Mouse (Mus musculus): ENCODE measurements around the gene Dvl2. TPM values are rescaled to one million over a fixed set of nuclear protein-coding genes. Genes with fewer than 3 reads are reported as not detected.

Gene Dvl2
- polyA plus RNA-seq, 1 experiment from 2014 or later: 54.1 TPM

GRCm38 (mm10) chr11:69966860-69967517 lies 33.4 kb upstream of the Dvl2 start:
- Histone ChIP-seq H3K4me1 (peaks cover 19% of the 10 kb centered on the region), H3K27me3 (ENCODE audit: low read depth, poor library complexity, severe bottlenecking) (peaks cover 68% of the 10 kb centered on the region), H3K36me3 (peaks cover 43% of the 10 kb centered on the region), H3K4me3 (peak overlapping the region; percentile 40), H3K9me3 (replicated peaks) (no peaks in the 10 kb centered on the region), H3K27ac (replicated peaks) (peak overlapping the region; percentile 55; the same call in 1 of the 2 replicates)
- WGBS: 39% methylated on average over 17 of the region's 17 CpGs
- DNase-seq (ENCODE audit: low spot score): no peak

- Histone ChIP-seq H3K27ac (replicated peaks) (no peak overlapping the region), H3K9me3 (replicated peaks) (no peaks in the 10 kb centered on the region), H3K27me3 (ENCODE audit: low read depth, poor library complexity, severe bottlenecking) (peaks cover 50% of the 10 kb centered on the region), H3K36me3 (peaks cover 61% of the 10 kb centered on the region), H3K4me3 (no peak overlapping the region), H3K4me1 (peaks cover 19% of the 10 kb centered on the region)
- no peak for DNase-seq (ENCODE audit: low spot score)
- 89% methylated on average over 4 of the region's 4 CpGs for WGBS
Observed at GRCm38 (mm10) chr11:69968793-69969192, 31.6 kb upstream of the Dvl2 start.

GRCm38 (mm10) chr11:69970222-69970621 lies 30.2 kb upstream of the Dvl2 start:
- Histone ChIP-seq H3K4me1 (peaks cover 16% of the 10 kb centered on the region), H3K27ac (replicated peaks) (no peak overlapping the region), H3K36me3 (peaks cover 76% of the 10 kb centered on the region), H3K27me3 (ENCODE audit: low read depth, poor library complexity, severe bottlenecking) (peaks cover 36% of the 10 kb centered on the region), H3K4me3 (no peak overlapping the region), H3K9me3 (replicated peaks) (no peaks in the 10 kb centered on the region)
- no peak for DNase-seq (ENCODE audit: low spot score)
- 94% methylated on average over 6 of the region's 6 CpGs for WGBS

DNA sequence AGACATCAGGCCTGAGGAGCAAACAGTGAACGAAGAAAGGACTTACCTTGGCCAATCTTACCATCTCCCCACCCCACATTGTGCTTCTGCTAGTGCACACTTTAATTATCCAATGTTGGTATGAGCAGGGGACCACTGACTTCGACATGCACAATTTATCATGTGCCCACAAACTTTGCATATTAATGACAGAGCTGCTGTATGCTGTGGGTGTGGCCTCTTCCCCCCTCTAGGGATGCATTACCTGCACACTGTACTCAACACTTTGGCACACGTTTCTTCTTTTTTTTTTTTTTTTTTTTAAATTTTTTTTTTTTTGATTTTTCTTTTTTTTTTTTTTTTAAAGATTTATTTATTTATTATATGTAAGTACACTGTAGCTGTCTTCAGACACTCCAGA lies 29.6 kb upstream of the Dvl2 start:
- Histone ChIP-seq H3K27me3 (ENCODE audit: low read depth, poor library complexity, severe bottlenecking) (peaks cover 30% of the 10 kb centered on the region), H3K4me3 (no peak overlapping the region), H3K36me3 (peaks cover 81% of the 10 kb centered on the region), H3K4me1 (peaks cover 12% of the 10 kb centered on the region), H3K27ac (replicated peaks) (no peak overlapping the region), H3K9me3 (replicated peaks) (no peaks in the 10 kb centered on the region)
- WGBS: 84% methylated on average over 3 of the region's 3 CpGs
- DNase-seq (ENCODE audit: low spot score): no peak

DNA sequence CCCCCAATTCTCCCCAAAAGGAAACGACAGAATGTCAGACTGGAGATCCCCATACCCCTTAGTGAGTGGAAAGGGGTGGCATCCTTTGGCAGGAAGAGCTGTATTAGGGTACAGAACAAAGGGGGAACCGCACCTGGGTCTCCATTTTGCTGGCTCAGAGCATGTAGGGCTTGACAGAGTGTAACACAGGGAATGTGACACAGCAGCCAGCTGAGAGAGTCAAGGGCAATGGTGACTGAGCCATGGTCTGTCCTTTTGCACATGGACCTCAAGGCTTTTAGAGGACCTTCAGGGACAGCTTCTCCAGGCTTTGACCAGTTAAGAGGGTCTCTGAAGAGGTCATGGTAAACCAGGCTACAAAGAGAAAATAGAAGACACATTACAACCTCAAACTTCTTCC lies 25.5 kb upstream of the Dvl2 start:
- no peak overlapping the region for H3K4me3 ChIP-seq
- WGBS: 92% methylated on average over 2 of the region's 2 CpGs
- no peak overlapping the region for H3K27ac ChIP-seq (replicated peaks)
- peaks cover 88% of the 10 kb centered on the region for H3K36me3 ChIP-seq
- H3K4me1 ChIP-seq: peaks cover 13% of the 10 kb centered on the region
- no peaks in the 10 kb centered on the region for H3K27me3 ChIP-seq (ENCODE audit: low read depth, poor library complexity, severe bottlenecking)
- no peak for DNase-seq (ENCODE audit: low spot score)
- no peaks in the 10 kb centered on the region for H3K9me3 ChIP-seq (replicated peaks)

DNA sequence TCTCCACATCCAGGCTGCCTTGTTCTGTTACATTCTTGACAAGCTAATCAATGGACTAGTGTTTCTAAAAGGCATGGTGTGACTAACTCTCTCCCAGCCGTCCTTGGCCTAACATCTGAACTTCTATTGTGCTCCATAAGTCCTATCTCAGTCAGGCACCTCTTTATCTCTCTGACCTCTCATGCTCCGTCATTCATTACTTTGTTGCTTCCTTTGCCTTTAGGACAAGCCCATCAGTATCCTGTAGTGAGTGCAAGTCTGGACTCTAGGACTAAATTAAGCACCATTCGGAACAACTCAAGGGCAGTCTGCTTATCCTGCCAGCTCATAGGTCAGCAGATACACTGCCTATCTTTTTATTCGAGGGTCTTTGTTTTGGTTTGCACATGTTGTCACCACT lies 24.1 kb upstream of the Dvl2 start:
- no peak for DNase-seq (ENCODE audit: low spot score)
- no peak overlapping the region for H3K27ac ChIP-seq (replicated peaks)
- 87% methylated on average over 4 of the region's 4 CpGs for WGBS

GRCm38 (mm10) chr11:69979827-69980195 lies 20.6 kb upstream of the Dvl2 start:
- peaks cover 39% of the 10 kb centered on the region for H3K4me1 ChIP-seq
- H3K27me3 ChIP-seq (ENCODE audit: low read depth, poor library complexity, severe bottlenecking): no peaks in the 10 kb centered on the region
- H3K4me3 ChIP-seq: peak overlapping the region; percentile 99
- H3K9me3 ChIP-seq (replicated peaks): no peaks in the 10 kb centered on the region
- H3K36me3 ChIP-seq: peaks cover 62% of the 10 kb centered on the region
- 4% methylated on average over 16 of the region's 16 CpGs for WGBS
- DNase-seq (ENCODE audit: low spot score): no peak
- peak overlapping the region; percentile 99 for H3K27ac ChIP-seq (replicated peaks)

More for the DNA sequence above, 24.1 kb upstream of the Dvl2 start:
- Histone ChIP-seq H3K27me3 (ENCODE audit: low read depth, poor library complexity, severe bottlenecking) (no peaks in the 10 kb centered on the region), H3K9me3 (replicated peaks) (no peaks in the 10 kb centered on the region), H3K36me3 (peaks cover 77% of the 10 kb centered on the region), H3K4me3 (no peak overlapping the region), H3K4me1 (peaks cover 15% of the 10 kb centered on the region)

DNA sequence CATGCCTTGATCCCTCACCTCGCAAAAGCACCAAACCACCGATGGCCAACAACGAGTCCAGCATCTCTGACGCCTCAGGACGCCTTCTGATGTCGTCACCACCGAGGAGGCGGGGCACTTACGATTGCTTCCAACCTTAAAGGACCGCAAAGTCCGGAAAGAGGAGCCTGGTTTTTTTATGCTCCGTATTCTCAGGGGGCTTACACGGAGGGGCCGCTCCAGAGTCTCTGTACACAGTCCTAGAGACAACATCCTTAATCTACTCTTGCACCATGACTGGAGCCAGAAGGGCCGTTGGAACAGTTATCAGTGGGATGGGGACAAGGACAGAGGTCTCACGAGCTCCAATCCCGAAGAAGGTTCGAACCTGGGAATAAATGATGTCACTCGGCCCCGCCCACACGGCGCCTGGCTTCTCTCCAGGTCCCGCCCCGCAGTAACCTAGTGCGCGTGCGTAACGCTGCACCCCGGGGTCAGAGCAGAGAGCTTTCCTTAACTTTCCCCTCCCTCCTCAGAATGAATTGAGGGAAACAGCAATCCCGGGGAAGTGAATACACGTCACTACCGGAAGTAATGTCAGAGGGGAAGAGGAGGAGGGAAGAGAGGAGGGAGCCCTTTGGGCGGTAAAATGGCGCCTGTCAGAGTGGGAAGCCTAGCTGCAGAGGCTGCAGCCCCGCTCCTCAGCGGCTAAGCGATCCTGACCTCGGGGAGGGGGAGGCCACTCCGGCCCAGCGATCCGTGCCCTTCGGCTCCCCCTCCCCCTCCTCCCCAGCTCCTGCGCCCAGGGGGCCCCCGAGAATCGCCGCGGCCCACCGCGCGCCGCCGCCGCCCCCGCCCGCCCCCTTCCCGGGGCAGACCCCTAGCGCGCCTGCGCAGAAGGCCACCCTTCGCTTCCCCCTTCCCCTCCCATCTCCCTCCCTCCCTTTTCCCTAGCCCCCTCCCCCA lies 19.9 kb upstream of the Dvl2 start:
- Histone ChIP-seq H3K4me3 (peak overlapping the region; percentile 99), H3K36me3 (peaks cover 62% of the 10 kb centered on the region), H3K27me3 (ENCODE audit: low read depth, poor library complexity, severe bottlenecking) (no peaks in the 10 kb centered on the region)

GRCm38 (mm10) chr11:69981141-69981762 lies 19.1 kb upstream of the Dvl2 start, which contains the start of gene Ctdnep1:
Ctdnep1 (plus strand) TSS chr11:69981156.
- under 1% methylated on average over 43 of the region's 43 CpGs for whole genome bisulfite sequencing
- Histone ChIP-seq H3K27me3 (ENCODE audit: low read depth, poor library complexity, severe bottlenecking) (no peaks in the 10 kb centered on the region), H3K36me3 (peaks cover 60% of the 10 kb centered on the region), H3K27ac (replicated peaks) (peak within 1 kb of the TSS; percentile 99), H3K4me3 (peak within 1 kb of the TSS; percentile 99), H3K4me1 (peaks cover 39% of the 10 kb centered on the region), H3K9me3 (replicated peaks) (no peaks in the 10 kb centered on the region)
- DNase-seq (ENCODE audit: low spot score): no peak

More for the DNA sequence above, 19.9 kb upstream of the Dvl2 start:
- Histone ChIP-seq H3K9me3 (replicated peaks) (no peaks in the 10 kb centered on the region), H3K4me1 (peaks cover 39% of the 10 kb centered on the region), H3K27ac (replicated peaks) (peak overlapping the region; percentile 99)
- DNase-seq (ENCODE audit: low spot score): peak; percentile 99
- WGBS: under 1% methylated on average over 53 of the region's 60 CpGs

DNA sequence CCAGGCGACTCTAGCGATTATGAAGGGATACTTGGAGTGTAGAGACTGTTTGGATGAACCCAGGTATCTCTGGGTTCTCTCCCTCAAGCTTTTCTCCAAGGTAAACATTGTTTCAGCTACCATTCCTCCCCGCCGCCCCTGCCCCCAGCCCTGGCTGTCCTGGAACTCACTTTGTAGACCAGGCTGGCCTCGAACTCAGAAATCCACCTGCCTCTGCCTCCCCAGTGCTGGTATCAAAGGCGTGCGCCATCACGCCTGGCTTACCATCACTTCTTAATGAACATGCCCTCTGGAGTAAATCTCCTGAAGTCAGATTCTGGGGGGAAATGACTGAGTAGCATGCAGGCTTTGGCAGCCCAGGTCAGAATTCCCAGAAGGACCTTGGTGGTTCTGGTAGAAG lies 18.2 kb upstream of the Dvl2 start, which contains the start of gene Elp5:
Gene Elp5 (minus strand): TSS at position 293 of the 400 bp plus-strand sequence.
- WGBS: 65% methylated on average over 8 of the region's 8 CpGs
- H3K9me3 ChIP-seq (replicated peaks): no peaks in the 10 kb centered on the region
- H3K4me1 ChIP-seq: peaks cover 39% of the 10 kb centered on the region
- no peak for DNase-seq (ENCODE audit: low spot score)
- peaks cover 60% of the 10 kb centered on the region for H3K36me3 ChIP-seq
- no peaks in the 10 kb centered on the region for H3K27me3 ChIP-seq (ENCODE audit: low read depth, poor library complexity, severe bottlenecking)
- H3K27ac ChIP-seq (replicated peaks): peak within 1 kb of the TSS; percentile 99
- H3K4me3 ChIP-seq: peak within 1 kb of the TSS; percentile 99

DNA sequence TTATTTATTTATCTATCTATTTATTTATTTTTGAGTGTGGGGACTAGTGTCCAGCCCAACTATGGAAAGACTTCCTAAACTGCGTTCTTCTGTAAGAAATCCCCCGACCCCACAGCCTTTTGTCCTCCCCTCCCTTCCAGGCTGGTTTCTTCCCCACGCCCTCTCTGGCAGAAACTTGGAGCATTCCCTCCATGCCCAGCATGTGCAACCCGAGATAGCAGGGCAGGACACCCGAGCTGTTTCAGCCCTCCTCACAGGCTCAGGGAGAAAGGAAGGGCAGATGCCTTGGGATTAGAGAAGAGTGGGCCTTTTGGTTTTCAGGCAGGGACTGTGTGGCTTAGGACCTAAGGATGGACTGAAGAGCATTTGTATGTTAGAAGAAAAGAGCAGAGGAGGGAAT lies 17.5 kb upstream of the Dvl2 start:
- Histone ChIP-seq H3K36me3 (peaks cover 60% of the 10 kb centered on the region), H3K9me3 (replicated peaks) (no peaks in the 10 kb centered on the region), H3K27me3 (ENCODE audit: low read depth, poor library complexity, severe bottlenecking) (no peaks in the 10 kb centered on the region), H3K4me3 (peak overlapping the region; percentile 99), H3K4me1 (peaks cover 39% of the 10 kb centered on the region), H3K27ac (replicated peaks) (peak overlapping the region; percentile 18; the same call in 1 of the 2 replicates)
- 37% methylated on average over 5 of the region's 5 CpGs for WGBS
- DNase-seq (ENCODE audit: low spot score): no peak

GRCm38 (mm10) chr11:69983377-69983776 lies 17.0 kb upstream of the Dvl2 start:
- Histone ChIP-seq H3K27me3 (ENCODE audit: low read depth, poor library complexity, severe bottlenecking) (no peaks in the 10 kb centered on the region), H3K4me1 (peaks cover 39% of the 10 kb centered on the region), H3K27ac (replicated peaks) (0 out of 2 replicates have a peak overlapping the region, but pooled peaks have one; percentile 18), H3K36me3 (peaks cover 60% of the 10 kb centered on the region), H3K9me3 (replicated peaks) (no peaks in the 10 kb centered on the region), H3K4me3 (peak overlapping the region; percentile 99)
- WGBS: 87% methylated on average over 4 of the region's 4 CpGs
- no peak for DNase-seq (ENCODE audit: low spot score)
